Mouse (Mus musculus) layer of hippocampus, adult 2 months (tissue): ENCODE measurements around the gene Acvr1. TPM values are rescaled to one million over a fixed set of nuclear protein-coding genes. Genes with fewer than 3 reads are reported as not detected.

Source experiments
- DNase-seq, 2 experiments: peaks; one replicate each; pipeline ENCODE4 v3.0.0; 2022; ENCODE audit warnings: low spot score in 2 of 2
- H3K27ac ChIP-seq: fragments of 200-600 bp; 2 replicates; pipeline ENCODE4 v1.8.1; 2022
- H3K4me3 ChIP-seq: fragments of 200-600 bp; 2 replicates; pipeline ENCODE4 v1.8.1; 2022; ENCODE audit warnings: mild to moderate bottlenecking
- CTCF ChIP-seq: fragments of 200-600 bp; conservative IDR thresholded peaks from 2 replicates; pipeline ENCODE4 v1.8.1; 2022; ENCODE audit warnings: antibody characterized with exemption, mild to moderate bottlenecking, moderate library complexity
- long read RNA-seq, 2 experiments: library from polyadenylated mRNA; stranded (forward); transcript quantifications; one replicate each; pipeline ENCODE4 v2.0.0; 2021; ENCODE audit warnings: borderline mapping rate in 2 of 2
- total RNA-seq, 2 experiments: library from RNA; stranded (reverse); gene quantifications; 2 replicates each; pipeline ENCODE4 v1.2.3; 2021

The Acvr1 gene
- total RNA-seq, result 10 to 100 TPM; 46.0 to 48.2 TPM
- long read RNA-seq, experiment 1, transcript Acvr1-204 (12 exons, 3,050 nt), result major isoform, 11 of 22 reads
- long read RNA-seq, experiment 1, partial matches to known transcripts, result 2 of 22 reads
- long read RNA-seq, experiment 1, other reads (novel, unspliced or antisense), result 2 of 22 reads
- long read RNA-seq, experiment 2, transcript Acvr1-201 (11 exons, 2,394 nt), result minor isoform, 5 of 32 reads
- long read RNA-seq, experiment 2, transcript Acvr1-204 (12 exons, 3,050 nt), result major isoform, 19 of 32 reads
- long read RNA-seq, experiment 2, partial matches to known transcripts, result 2 of 32 reads
- long read RNA-seq, experiment 2, other reads (novel, unspliced or antisense), result 6 of 32 reads

- Histone ChIP-seq H3K27ac (peak within 1 kb of the TSS; percentile 99), H3K4me3 (peak within 1 kb of the TSS; percentile 79)
- TF ChIP-seq CTCF, result peak; percentile 66
- DNase-seq, result peak; percentile 84 to 90
These were observed at the start of gene Acvr1, which contains the start of gene Upp2 for GRCm38 (mm10) chr2:58567066-58567810. Gene Acvr1, minus strand, starts transcription at chr2:58567157. Gene Upp2, plus strand, starts transcription at chr2:58567298.

DNA sequence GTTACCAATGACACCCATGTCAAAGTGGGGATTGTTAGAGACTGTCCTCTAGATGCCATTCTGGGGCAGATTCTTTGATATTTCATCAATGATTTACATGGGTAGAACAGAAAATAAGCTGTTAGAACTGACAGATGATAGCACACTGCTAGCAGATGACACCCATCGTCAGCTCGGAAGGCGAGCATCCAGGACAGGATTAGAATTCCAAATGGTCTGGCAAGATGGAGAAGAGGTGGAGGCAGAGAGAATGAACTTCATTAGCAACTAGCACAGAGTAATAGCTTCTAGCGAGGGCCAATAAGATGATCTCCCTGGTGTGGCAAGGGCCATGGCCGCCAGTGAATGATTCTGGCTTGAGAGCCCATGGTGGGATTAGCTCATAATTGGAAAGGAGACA, 48.8 kb upstream of the Acvr1 start:
- H3K4me3 ChIP-seq, result no peak overlapping the region
- TF ChIP-seq CTCF, result no peak
- peak overlapping the region; percentile 67 for H3K27ac ChIP-seq
- peak; percentile 62 to 76 for DNase-seq

- TF ChIP-seq CTCF, result peak; percentile 28
- no peak for DNase-seq
- H3K4me3 ChIP-seq, result no peak overlapping the region
- peak overlapping the region; percentile 69; the same call in 1 of the 2 replicates for H3K27ac ChIP-seq
These were observed 47.9 kb upstream of the Acvr1 start for GRCm38 (mm10) chr2:58614851-58615250.

- peak; percentile 68 to 74 for DNase-seq
- no peak for TF ChIP-seq CTCF
- Histone ChIP-seq H3K27ac (peak overlapping the region; percentile 69; the same call in 1 of the 2 replicates), H3K4me3 (no peak overlapping the region)
These were observed 46.8 kb upstream of the Acvr1 start for GRCm38 (mm10) chr2:58613720-58614119.

GRCm38 (mm10) chr2:58604791-58605190, 37.8 kb upstream of the Acvr1 start:
- DNase-seq, result no peak
- no peak for TF ChIP-seq CTCF
- Histone ChIP-seq H3K4me3 (no peak overlapping the region), H3K27ac (no peak overlapping the region)

GRCm38 (mm10) chr2:58603379-58603778, 36.4 kb upstream of the Acvr1 start:
- Histone ChIP-seq H3K27ac (no peak overlapping the region), H3K4me3 (no peak overlapping the region)
- TF ChIP-seq CTCF, result no peak
- DNase-seq, result no peak

- H3K27ac ChIP-seq, result no peak overlapping the region
- no peak for DNase-seq
- H3K4me3 ChIP-seq, result no peak overlapping the region
- TF ChIP-seq CTCF, result no peak
These were observed 34.4 kb upstream of the Acvr1 start for GRCm38 (mm10) chr2:58601382-58601781.

DNA sequence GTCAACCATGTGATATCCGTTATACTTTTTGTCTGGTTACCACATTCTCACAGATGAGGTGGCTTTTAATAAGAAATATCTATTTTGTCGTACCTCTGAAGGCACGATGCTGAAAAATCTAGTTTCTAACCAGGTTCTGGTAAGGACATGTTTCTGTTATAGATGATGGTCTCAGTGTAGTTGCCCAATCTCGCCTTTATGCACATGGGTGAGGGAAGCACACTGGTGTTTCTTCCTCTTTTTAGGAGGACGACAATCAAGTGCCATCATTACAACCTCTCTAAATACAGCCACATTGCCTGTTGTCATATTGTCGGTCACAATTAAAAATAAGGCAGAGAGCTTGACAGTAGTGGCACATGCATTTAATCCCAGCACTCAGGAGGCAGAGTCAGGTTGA, 32.7 kb upstream of the Acvr1 start:
- TF ChIP-seq CTCF, result no peak
- Histone ChIP-seq H3K4me3 (no peak overlapping the region), H3K27ac (no peak overlapping the region)
- DNase-seq, result no peak

- DNase-seq, result no peak
These were observed 30.6 kb upstream of the Acvr1 start for GRCm38 (mm10) chr2:58597556-58597955.

GRCm38 (mm10) chr2:58596774-58597342, 29.9 kb upstream of the Acvr1 start:
- DNase-seq, result peak; percentile 26 to 52
- TF ChIP-seq CTCF, result no peak
- Histone ChIP-seq H3K4me3 (peak overlapping the region; percentile 8; the same call in 1 of the 2 replicates), H3K27ac (peak overlapping the region; percentile 74)

More at GRCm38 (mm10) chr2:58597556-58597955, 30.6 kb upstream of the Acvr1 start:
- Histone ChIP-seq H3K27ac (peak overlapping the region; percentile 74; the same call in 1 of the 2 replicates), H3K4me3 (no peak overlapping the region)
- no peak for TF ChIP-seq CTCF

DNA sequence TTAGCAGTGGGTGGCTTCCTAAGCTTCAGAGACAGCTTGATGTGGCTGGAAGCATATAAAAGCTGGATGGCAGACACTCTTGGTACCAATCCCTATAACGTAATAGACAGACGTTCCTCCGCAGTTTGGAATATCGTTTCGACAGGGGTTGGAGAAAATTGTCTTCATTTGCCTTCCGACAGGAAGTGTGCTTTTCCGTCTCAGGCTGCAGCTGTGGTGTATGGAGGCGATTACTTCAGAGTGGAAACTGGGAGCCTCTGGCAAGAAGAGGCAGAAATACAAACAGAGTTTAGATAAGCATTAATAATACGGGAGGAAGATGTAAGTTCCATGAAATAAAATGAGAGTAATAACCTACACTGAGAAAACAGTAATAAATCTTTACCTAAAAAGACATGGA, 28.4 kb upstream of the Acvr1 start:
- TF ChIP-seq CTCF, result no peak
- H3K27ac ChIP-seq, result peak overlapping the region; percentile 74; the same call in 1 of the 2 replicates
- no peak overlapping the region for H3K4me3 ChIP-seq
- no peak for DNase-seq

DNA sequence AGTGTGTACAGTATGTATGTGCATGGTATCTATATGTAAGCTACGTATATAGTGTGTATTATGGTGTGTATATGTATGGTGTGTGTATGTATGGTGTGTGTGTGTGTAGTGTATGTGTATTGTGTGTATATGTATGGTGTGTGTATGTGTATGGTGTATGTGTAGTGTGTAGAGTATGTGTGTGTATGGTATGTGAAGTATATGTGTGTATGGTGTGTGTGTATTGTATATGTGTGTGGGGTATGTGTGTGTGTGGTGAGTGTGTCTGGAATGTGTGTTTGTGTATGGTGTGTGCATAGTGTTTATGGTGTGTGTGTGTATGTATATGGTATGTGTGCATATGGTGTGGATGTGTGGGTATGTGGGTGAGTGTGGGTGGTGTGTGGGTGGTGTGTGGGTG, 23.1 kb upstream of the Acvr1 start:
- Histone ChIP-seq H3K4me3 (no peak overlapping the region), H3K27ac (peak overlapping the region; percentile 10; the same call in 1 of the 2 replicates)
- no peak for TF ChIP-seq CTCF
- DNase-seq, result no peak

DNA sequence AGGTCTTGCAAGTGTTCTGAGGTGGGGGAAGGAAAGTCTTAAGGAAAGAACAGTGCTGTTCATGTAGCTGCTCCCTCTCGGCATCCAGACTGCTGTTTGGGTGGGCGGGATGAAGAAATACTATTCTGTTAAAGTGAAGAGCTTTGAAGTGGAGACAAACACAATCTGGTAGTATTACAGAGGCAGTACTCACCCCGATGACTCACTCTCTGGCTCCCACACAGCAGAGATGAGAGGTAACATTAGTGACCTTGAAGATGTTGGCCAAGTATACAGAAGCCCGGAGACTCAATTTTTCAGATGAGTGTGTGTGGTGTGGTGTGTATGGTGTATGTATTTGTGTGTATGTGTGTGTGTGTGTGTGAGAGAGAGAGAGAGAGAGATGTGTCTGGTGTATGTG, 22.7 kb upstream of the Acvr1 start:
- peak; percentile 46 to 58 for DNase-seq
- TF ChIP-seq CTCF, result no peak
- Histone ChIP-seq H3K4me3 (no peak overlapping the region), H3K27ac (peak overlapping the region; percentile 70)
